In the genomic region with DNA sequence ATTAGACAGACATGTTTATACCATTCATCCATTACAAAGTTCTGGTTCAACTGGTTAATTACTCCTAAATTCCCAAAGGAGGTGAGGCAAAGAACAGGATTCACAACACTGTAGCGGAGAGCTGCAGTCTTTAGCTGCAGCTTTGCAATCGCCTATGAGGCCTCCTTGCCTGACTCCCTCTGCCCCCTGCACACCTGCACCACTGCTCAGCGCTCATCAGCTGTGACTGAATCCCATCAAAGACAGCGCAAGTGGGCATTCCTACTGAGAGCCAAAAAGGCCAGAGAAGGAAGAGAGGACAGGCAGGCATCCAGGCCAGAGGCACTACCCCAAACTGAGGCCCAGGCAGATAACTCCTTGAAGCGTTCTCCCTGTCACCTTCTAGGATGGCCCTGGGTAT, we compare ENCODE assay signal across 14 mouse cellular contexts.
"Had no signal": no experiment of that assay in that cellular context is flagged by ENCODE, and none has a peak within 500 bp of the region (broad histone marks: within the 10 kb centered on the region; RNA-seq: fewer than 3 reads in every experiment).

No protein-coding gene starts in this region.

- DNase-seq: kidney, adult 8-10 months; kidney, postnatal 25 days; layer of hippocampus, adult 9-11 months; liver; liver, embryonic 13.5 days; liver, postnatal 0 days; lung, postnatal 14 days; right cerebral cortex, adult 18-20 months; right cerebral cortex, postnatal 25 days had no signal

- H3K27ac ChIP-seq: liver, embryonic 13.5 days; lung, embryonic 15.5 days; macrophage; midbrain, embryonic 15.5 days; neural tube, embryonic 13.5 days had no signal

- H3K4me3 ChIP-seq: liver, embryonic 13.5 days; lung, embryonic 15.5 days; megakaryocyte, embryonic 14.5 days; midbrain, embryonic 15.5 days; neural tube, embryonic 13.5 days had no signal
